Mouse (Mus musculus) G1E (cell line): ENCODE results near the gene Pfn4.

Source experiments
- CTCF ChIP-seq: IDR thresholded peaks from 2 replicates; pipeline ENCODE4 v1.5.1; 2012; ENCODE audit warnings: low read depth, low read length, inconsistent platforms, mixed read lengths
- TAL1 ChIP-seq: conservative IDR thresholded peaks from 2 replicates; pipeline ENCODE4 v1.6.1; 2012; ENCODE audit warnings: low read depth, low read length, inconsistent platforms, mixed read lengths

DNA sequence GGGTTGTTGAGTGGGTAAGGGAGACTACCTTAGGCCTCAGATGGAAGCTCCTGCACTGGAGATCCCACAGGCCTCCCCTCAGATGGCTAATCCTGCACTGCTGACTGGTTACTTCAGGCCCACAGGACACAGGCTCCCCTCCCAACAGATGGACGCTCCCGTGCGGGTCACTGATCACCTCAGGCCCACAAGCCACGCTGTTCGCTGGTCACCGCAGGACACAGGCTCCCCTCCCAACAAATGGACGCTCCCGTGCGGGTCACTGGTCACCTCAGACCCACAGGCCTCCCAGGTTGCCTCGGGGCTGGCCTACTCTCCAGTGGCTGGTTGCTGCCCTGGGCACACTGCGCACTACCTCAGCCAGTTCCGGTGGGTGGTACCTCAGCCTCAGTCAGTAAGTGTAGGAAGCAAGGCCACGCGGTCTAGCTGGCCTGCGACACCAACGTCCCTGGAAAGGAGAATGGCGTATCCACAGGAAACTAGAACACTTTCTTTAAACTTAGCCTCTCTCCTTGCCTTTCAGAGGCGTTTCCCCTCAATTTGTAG is 30.7 kb upstream of the Pfn4 start, which contains the start of gene Fam228a:
- TF ChIP-seq TAL1 (no peak), CTCF (no peak)
